Mouse (Mus musculus) embryo, embryonic 10.5 days (tissue): ENCODE results near the gene Gm20388.

Experiments
- DNase-seq: peaks from one replicate; pipeline ENCODE4 v3.0.0-alpha.2; 2015; ENCODE audit warnings: low spot score

The Gm20388 gene

GRCm38 (mm10) chr8:120843084-120843483, 932.4 kb downstream of the Gm20388 start:
- no peak for DNase-seq

- peak; percentile 72 for DNase-seq
Observed at GRCm38 (mm10) chr8:120846018-120846417, 935.4 kb downstream of the Gm20388 start.

- DNase-seq, result no peak
Observed at GRCm38 (mm10) chr8:120847279-120847678, 936.6 kb downstream of the Gm20388 start.

GRCm38 (mm10) chr8:120847735-120848134, 937.1 kb downstream of the Gm20388 start:
- DNase-seq, result peak; percentile 72

GRCm38 (mm10) chr8:120848434-120848833, 937.8 kb downstream of the Gm20388 start:
- no peak for DNase-seq

GRCm38 (mm10) chr8:120851411-120851810, 940.8 kb downstream of the Gm20388 start:
- no peak for DNase-seq

- DNase-seq, result no peak
Observed at GRCm38 (mm10) chr8:120859881-120860280, 949.2 kb downstream of the Gm20388 start.

GRCm38 (mm10) chr8:120860423-120861126, 949.9 kb downstream of the Gm20388 start:
- DNase-seq, result no peak

GRCm38 (mm10) chr8:120863683-120864082, 953.0 kb downstream of the Gm20388 start:
- no peak for DNase-seq

- DNase-seq, result no peak
Observed at GRCm38 (mm10) chr8:120867386-120867785, 956.7 kb downstream of the Gm20388 start.

- no peak for DNase-seq
Observed at GRCm38 (mm10) chr8:120872661-120873060, 962.0 kb downstream of the Gm20388 start.

- no peak for DNase-seq
Observed at GRCm38 (mm10) chr8:120876010-120876918, 965.6 kb downstream of the Gm20388 start.

- no peak for DNase-seq
Observed at GRCm38 (mm10) chr8:120877005-120877404, 966.4 kb downstream of the Gm20388 start.

GRCm38 (mm10) chr8:120879928-120880327, 969.3 kb downstream of the Gm20388 start:
- DNase-seq, result no peak

- DNase-seq, result no peak
Observed at GRCm38 (mm10) chr8:120881634-120882033, 971.0 kb downstream of the Gm20388 start.

- no peak for DNase-seq
Observed at GRCm38 (mm10) chr8:120882657-120883056, 972.0 kb downstream of the Gm20388 start.

- peak; percentile 61 for DNase-seq
Observed at GRCm38 (mm10) chr8:120883369-120883768, 972.7 kb downstream of the Gm20388 start.

GRCm38 (mm10) chr8:120883853-120884252, 973.2 kb downstream of the Gm20388 start:
- peak; percentile 63 for DNase-seq

- DNase-seq, result peak; percentile 50
Observed at GRCm38 (mm10) chr8:120884881-120885280, 974.2 kb downstream of the Gm20388 start.

GRCm38 (mm10) chr8:120887254-120887653, 976.6 kb downstream of the Gm20388 start:
- DNase-seq, result no peak

- DNase-seq, result no peak
Observed at GRCm38 (mm10) chr8:120888005-120888404, 977.4 kb downstream of the Gm20388 start.

GRCm38 (mm10) chr8:120889189-120889588, 978.5 kb downstream of the Gm20388 start:
- DNase-seq, result no peak

GRCm38 (mm10) chr8:120890068-120890467, 979.4 kb downstream of the Gm20388 start:
- peak; percentile 57 for DNase-seq
